Mouse (Mus musculus) midbrain, embryonic 12.5 days (tissue): ENCODE measurements around the gene Rit1. TPM values are rescaled to one million over a fixed set of nuclear protein-coding genes. Genes with fewer than 3 reads are reported as not detected.

ENCODE experiments used
- ATAC-seq: fragments of 200-750 bp; cut with Nextera tagmentation; 2 replicates; pipeline ENCODE4 v1.8.0; 2017; ENCODE audit warnings: low read depth, moderate TSS enrichment, moderate library complexity; ENCODE audit not compliant: low FRiP score
- H3K27ac ChIP-seq: fragments of 300-500 bp; sonication (generic); replicated peaks from 2 replicates; pipeline ENCODE4 v1.5.1; 2016; ENCODE audit warnings: mild to moderate bottlenecking
- H3K27me3 ChIP-seq: fragments of 300-500 bp; sonication (generic); 2 replicates; pipeline ENCODE4 v1.6.1; 2016; ENCODE audit warnings: mild to moderate bottlenecking
- H3K36me3 ChIP-seq: fragments of 300-500 bp; sonication (generic); 2 replicates; pipeline ENCODE4 v1.6.1; 2016
- H3K4me1 ChIP-seq: fragments of 300-500 bp; sonication (generic); 2 replicates; pipeline ENCODE4 v1.6.1; 2016
- H3K4me2 ChIP-seq: fragments of 300-500 bp; sonication (generic); replicated peaks from 2 replicates; pipeline ENCODE4 v1.6.1; 2016; ENCODE audit warnings: mild to moderate bottlenecking, moderate library complexity
- H3K4me3 ChIP-seq: fragments of 300-500 bp; sonication (generic); 2 replicates; pipeline ENCODE4 v1.5.1; 2016; ENCODE audit warnings: mild to moderate bottlenecking
- H3K9ac ChIP-seq: fragments of 300-500 bp; sonication (generic); replicated peaks from 2 replicates; pipeline ENCODE4 v1.6.1; 2016; ENCODE audit warnings: mild to moderate bottlenecking, moderate library complexity
- H3K9me3 ChIP-seq: fragments of 300-500 bp; sonication (generic); 2 replicates; pipeline ENCODE4 v1.6.1; 2016; ENCODE audit warnings: mild to moderate bottlenecking
- WGBS: fragments of 180-500 bp; shearing (Covaris S2); methylation state at CpG from one replicate; pipeline ENCODE4 v1.1.7; 2016; 5-methylcytosine and 5-hydroxymethylcytosine counted together
- polyA plus RNA-seq: library from polyadenylated mRNA; unstranded; fragments of >200 nt; fragmentation: Nextera tagmentation; extraction: Ambion mirVana; gene quantifications from 2 replicates; pipeline ENCODE4 v1.2.1, GENCODE M21; 2016

Gene Rit1
- polyA plus RNA-seq: 43.6 and 44.7 TPM in 2 replicates

GRCm38 (mm10) chr3:88716399-88717197 is at the start of gene Rit1:
TSS of gene Rit1 (plus strand) at chr3:88716838.
- peak; percentile 97 for ATAC-seq
- Histone ChIP-seq H3K4me2 (peak within 1 kb of the TSS; percentile 84), H3K4me1 (peaks cover 18% of the 10 kb centered on the region), H3K36me3 (peaks cover 40% of the 10 kb centered on the region), H3K4me3 (peak within 1 kb of the TSS; percentile 85), H3K9ac (peak within 1 kb of the TSS; percentile 69), H3K9me3 (no peaks in the 10 kb centered on the region), H3K27me3 (no peaks in the 10 kb centered on the region), H3K27ac (peak within 1 kb of the TSS; percentile 46)
- 2% methylated on average over 27 of the region's 27 CpGs for WGBS

- H3K36me3 ChIP-seq: no peaks in the 10 kb centered on the region
- no peaks in the 10 kb centered on the region for H3K9me3 ChIP-seq
- H3K4me2 ChIP-seq: peak overlapping the region; percentile 55
- H3K4me3 ChIP-seq: peak overlapping the region; percentile 31
- 0 out of 2 replicates have a peak, but pooled peaks cover 3% of the 10 kb centered on the region for H3K4me1 ChIP-seq
- peak; percentile 60; the same call in 1 of the 2 replicates for ATAC-seq
- peak overlapping the region; percentile 58; the same call in 1 of the 2 replicates for H3K9ac ChIP-seq
- WGBS: 7% methylated on average over 11 of the region's 11 CpGs
- H3K27ac ChIP-seq: no peak overlapping the region
- H3K27me3 ChIP-seq: no peaks in the 10 kb centered on the region
Observed at GRCm38 (mm10) chr3:88677399-88677798, 39.2 kb upstream of the Rit1 start.

- Histone ChIP-seq H3K4me3 (no peak overlapping the region), H3K27ac (no peak overlapping the region), H3K9ac (no peak overlapping the region), H3K36me3 (peaks cover 9% of the 10 kb centered on the region; the same call in 1 of the 2 replicates), H3K9me3 (no peaks in the 10 kb centered on the region), H3K4me2 (no peak overlapping the region), H3K4me1 (peaks cover 24% of the 10 kb centered on the region), H3K27me3 (no peaks in the 10 kb centered on the region)
- 87% methylated on average over 2 of the region's 2 CpGs for WGBS
- ATAC-seq: no peak
Observed at GRCm38 (mm10) chr3:88683814-88684213, 32.8 kb upstream of the Rit1 start.

DNA sequence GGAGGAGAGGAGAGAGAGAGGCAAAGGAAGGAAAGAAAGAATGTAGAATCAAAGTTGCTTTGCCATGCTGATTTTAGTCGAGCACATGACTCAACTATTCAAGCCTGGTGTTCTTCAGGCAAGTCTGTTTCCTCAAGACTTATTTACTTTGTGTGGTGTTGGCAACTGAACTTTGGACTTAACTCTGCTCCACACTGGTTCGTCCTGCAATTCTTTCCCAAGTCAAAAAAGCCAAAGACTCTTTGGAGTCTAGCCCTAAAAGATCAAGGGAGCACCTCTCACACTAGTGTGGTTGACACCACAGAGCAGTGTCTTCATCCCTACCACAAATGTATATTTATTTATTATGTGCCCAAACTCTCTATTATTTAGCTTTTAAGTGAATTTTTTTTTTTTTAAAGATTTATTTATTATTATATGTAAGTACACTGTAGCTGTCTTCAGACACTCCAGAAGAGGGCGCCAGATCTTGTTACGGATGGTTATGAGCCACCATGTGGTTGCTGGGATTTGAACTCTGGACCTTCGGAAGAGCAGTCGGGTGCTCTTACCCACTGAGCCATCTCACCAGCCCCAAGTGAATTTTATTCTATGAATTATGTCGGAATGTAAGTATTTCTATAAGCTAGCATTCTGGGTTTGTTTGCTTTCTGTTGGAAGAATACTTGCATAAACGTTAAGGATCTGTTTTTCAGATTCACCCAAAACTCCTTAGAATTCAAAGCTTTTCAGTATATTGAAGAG is 32.2 kb upstream of the Rit1 start:
- Histone ChIP-seq H3K36me3 (peaks cover 15% of the 10 kb centered on the region), H3K9ac (peak overlapping the region; percentile 56; the same call in 1 of the 2 replicates), H3K27me3 (no peaks in the 10 kb centered on the region), H3K9me3 (no peaks in the 10 kb centered on the region), H3K4me3 (peak overlapping the region; percentile 98; the same call in 1 of the 2 replicates), H3K4me1 (peaks cover 24% of the 10 kb centered on the region), H3K27ac (no peak overlapping the region), H3K4me2 (peak overlapping the region; percentile 84)
- ATAC-seq: no peak
- WGBS: 67% methylated on average over 8 of the region's 8 CpGs

DNA sequence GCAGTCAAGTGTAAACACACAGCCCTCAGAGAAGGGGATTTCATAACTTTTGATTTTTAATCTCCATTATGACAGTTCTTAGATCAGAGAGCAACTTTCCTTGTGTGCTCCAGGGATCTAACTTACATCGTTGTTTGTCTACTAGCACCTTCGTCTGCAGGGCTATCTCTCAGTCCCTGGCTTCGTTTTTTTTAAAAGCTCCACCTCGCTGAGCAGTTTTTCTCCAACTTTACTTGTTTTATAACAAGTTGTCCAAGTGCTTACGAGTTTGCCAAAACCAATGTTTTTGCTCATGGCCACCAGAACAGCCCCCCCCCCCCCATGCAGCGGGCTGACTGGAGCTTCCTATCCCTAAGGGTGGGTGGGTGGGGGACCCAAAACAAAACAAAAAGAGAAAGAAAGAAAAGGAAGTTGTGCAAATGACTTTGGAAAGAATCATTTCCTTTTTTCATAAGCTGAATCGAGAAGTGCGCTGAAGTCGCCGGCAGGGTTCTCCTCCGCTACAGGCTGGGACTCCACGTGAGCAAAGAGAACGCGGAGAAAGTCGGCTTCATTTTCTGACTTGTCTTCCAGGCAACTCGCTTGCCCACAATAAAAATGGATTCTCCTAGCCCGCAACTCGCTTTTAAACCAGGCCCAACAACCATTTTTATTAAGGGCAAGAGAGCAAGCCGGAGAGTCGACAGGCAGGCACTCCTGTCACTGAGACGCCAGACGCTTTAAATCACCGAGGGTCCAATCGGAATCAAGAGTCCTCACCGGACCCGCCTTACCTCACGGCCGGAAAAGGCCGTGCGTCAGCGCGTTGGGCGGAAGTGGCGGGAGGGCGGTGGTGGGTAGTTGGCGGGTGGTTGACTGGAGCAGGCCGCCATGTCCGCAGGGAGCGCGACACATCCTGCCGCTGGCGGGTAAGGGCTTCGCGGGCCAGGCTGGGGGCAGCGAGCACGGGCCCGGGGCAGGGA is 31.4 kb upstream of the Rit1 start, which contains the start of gene Khdc4:
Khdc4 (plus strand) TSS at position 824 of the 962 bp plus-strand sequence.
- H3K27me3 ChIP-seq: no peaks in the 10 kb centered on the region
- peak within 1 kb of the TSS; percentile 97 for H3K9ac ChIP-seq
- H3K27ac ChIP-seq: peak within 1 kb of the TSS; percentile 89
- H3K36me3 ChIP-seq: peaks cover 24% of the 10 kb centered on the region
- ATAC-seq: peak; percentile 99
- 1% methylated on average over 47 of the region's 47 CpGs for WGBS
- no peaks in the 10 kb centered on the region for H3K9me3 ChIP-seq
- H3K4me3 ChIP-seq: peak within 1 kb of the TSS; percentile 98
- H3K4me1 ChIP-seq: peaks cover 24% of the 10 kb centered on the region
- H3K4me2 ChIP-seq: peak within 1 kb of the TSS; percentile 84

DNA sequence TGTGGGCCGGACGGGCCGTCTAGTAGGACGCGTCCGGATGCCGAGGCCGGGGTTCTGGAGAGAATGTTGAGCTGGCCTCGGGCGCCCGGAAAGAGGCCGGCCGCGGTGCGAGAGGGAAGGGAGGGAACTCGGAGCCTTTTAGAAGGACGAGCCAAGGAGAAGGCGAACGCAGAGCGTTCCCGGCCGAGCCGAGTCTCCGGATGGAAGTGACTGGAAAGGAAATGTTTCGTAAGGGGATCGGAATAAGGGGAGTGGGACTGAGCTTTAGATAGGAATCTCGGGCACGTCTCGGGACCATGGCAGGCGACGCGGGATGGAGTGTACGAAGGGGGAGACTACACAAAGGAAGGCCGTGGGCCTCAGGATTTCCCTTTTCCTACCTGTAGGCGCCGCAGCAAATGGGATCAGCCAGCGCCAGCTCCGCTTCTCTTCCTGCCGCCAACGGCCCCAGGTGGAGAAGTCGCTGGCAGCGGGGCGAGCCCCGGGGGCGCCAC is 30.6 kb upstream of the Rit1 start:
- Histone ChIP-seq H3K4me3 (peak overlapping the region; percentile 98), H3K27ac (peak overlapping the region; percentile 89), H3K27me3 (no peaks in the 10 kb centered on the region), H3K9me3 (no peaks in the 10 kb centered on the region), H3K36me3 (peaks cover 31% of the 10 kb centered on the region), H3K9ac (peak overlapping the region; percentile 97), H3K4me1 (peaks cover 24% of the 10 kb centered on the region), H3K4me2 (peak overlapping the region; percentile 84)
- peak; percentile 64 for ATAC-seq
- WGBS: under 1% methylated on average over 44 of the region's 45 CpGs

GRCm38 (mm10) chr3:88686734-88687611 is 29.7 kb upstream of the Rit1 start:
- H3K9ac ChIP-seq: peak overlapping the region; percentile 97
- H3K36me3 ChIP-seq: peaks cover 40% of the 10 kb centered on the region
- no peaks in the 10 kb centered on the region for H3K9me3 ChIP-seq
- no peak for ATAC-seq
- H3K27me3 ChIP-seq: no peaks in the 10 kb centered on the region
- peak overlapping the region; percentile 98 for H3K4me3 ChIP-seq
- H3K4me2 ChIP-seq: peak overlapping the region; percentile 84
- WGBS: 65% methylated on average over 13 of the region's 13 CpGs
- H3K27ac ChIP-seq: peak overlapping the region; percentile 89
- H3K4me1 ChIP-seq: peaks cover 24% of the 10 kb centered on the region

DNA sequence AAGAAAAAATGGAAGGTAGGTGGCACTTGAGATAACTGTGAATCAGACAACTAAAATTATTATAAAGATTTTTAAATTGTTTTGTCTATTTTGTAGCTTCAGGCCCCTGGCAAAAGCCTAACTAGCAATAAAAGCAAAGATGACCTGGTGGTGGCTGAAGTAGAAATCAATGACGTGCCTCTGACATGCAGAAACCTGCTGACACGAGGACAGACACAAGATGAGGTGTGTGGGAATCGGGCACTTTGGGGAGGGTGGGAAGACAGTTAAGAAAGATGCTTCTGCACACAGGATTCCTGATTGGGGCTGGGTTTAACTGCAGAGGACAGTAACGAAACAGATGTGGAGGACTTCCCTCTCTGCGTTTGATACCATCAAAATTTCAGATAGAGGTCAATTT is 27.6 kb upstream of the Rit1 start:
- Histone ChIP-seq H3K27me3 (no peaks in the 10 kb centered on the region), H3K4me2 (no peak overlapping the region), H3K27ac (no peak overlapping the region), H3K4me3 (no peak overlapping the region), H3K9ac (no peak overlapping the region), H3K4me1 (peaks cover 24% of the 10 kb centered on the region), H3K9me3 (no peaks in the 10 kb centered on the region), H3K36me3 (peaks cover 57% of the 10 kb centered on the region)
- 93% methylated on average over 5 of the region's 5 CpGs for WGBS
- no peak for ATAC-seq

DNA sequence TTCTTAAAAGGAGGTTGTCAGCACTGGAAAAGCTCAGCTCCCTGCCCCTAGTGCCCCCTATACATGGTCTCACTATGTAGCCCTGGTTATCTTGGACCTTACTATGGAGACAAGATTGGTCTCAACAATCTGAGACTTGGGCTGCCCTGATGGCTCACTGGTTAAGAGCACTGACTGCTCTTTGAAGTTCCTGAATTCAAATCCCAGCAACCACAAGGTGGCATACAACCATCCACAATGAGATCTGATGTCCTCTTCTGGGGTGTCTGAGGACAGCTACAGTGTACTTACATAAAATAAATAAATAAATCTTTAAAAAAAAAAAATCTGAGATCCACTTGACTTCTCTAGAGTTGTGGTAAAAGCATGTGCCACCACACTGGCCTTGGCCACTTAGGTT is 21.1 kb upstream of the Rit1 start:
- Histone ChIP-seq H3K9ac (no peak overlapping the region), H3K4me2 (no peak overlapping the region), H3K9me3 (no peaks in the 10 kb centered on the region), H3K4me3 (no peak overlapping the region), H3K4me1 (no peaks in the 10 kb centered on the region), H3K27me3 (no peaks in the 10 kb centered on the region), H3K36me3 (peaks cover 94% of the 10 kb centered on the region), H3K27ac (no peak overlapping the region)
- ATAC-seq: no peak

GRCm38 (mm10) chr3:88698051-88698450 is 18.6 kb upstream of the Rit1 start:
- Histone ChIP-seq H3K36me3 (peaks cover 92% of the 10 kb centered on the region), H3K9ac (no peak overlapping the region), H3K4me2 (no peak overlapping the region), H3K9me3 (no peaks in the 10 kb centered on the region), H3K27me3 (no peaks in the 10 kb centered on the region), H3K4me1 (no peaks in the 10 kb centered on the region), H3K27ac (no peak overlapping the region), H3K4me3 (no peak overlapping the region)
- 97% methylated on average over 1 of the region's 1 CpGs for WGBS
- no peak for ATAC-seq
